13 mouse cellular contexts compared by ENCODE assay signal in the genomic region with DNA sequence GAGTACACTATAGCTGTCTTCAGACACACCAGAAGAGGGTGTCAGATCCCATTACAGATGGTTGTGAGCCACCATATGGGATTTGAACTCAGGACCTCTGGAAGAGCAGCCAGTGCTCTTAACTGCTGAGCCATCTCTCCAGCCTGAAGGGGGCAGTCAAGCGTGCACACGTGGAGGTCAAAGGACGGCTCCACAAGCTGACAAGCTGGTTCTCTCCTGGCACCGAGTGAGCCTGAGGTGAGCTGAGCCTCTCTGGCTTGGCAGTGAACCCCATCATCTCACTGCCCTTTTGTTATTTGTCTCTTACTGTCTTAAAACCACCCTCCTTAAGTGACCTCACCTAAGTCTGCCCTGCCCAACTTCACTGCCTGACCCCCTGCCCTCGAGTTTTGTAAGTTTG. TPM values are rescaled to one million over a fixed set of nuclear protein-coding genes. Genes with fewer than 3 reads are reported as not detected.
DNase-seq lines count a peak whose midpoint lies in the region; ATAC-seq lines count a peak whose summit lies in the region.
"Had no signal": no experiment of that assay in that cellular context is flagged by ENCODE, and none has a peak within 500 bp of the region (broad histone marks: within the 10 kb centered on the region; RNA-seq: fewer than 3 reads in every experiment).

No protein-coding gene starts in this region.

- 46% methylated on average over 5 of the region's 5 CpGs for WGBS in hindbrain, embryonic 14.5 days
- 39% methylated on average over 5 of the region's 5 CpGs for WGBS in hindbrain, embryonic 10.5 days
- WGBS in neural tube, embryonic 11.5 days = 50% methylated on average over 5 of the region's 5 CpGs
- WGBS in neural tube, embryonic 15.5 days = 49% methylated on average over 5 of the region's 5 CpGs

- H3K27me3 ChIP-seq in hindbrain, embryonic 14.5 days (ENCODE audit: control insufficient read depth, insufficient read depth, low read length) = no peaks in the 10 kb centered on the region
- no peaks in the 10 kb centered on the region for H3K27me3 ChIP-seq in hindbrain, embryonic 10.5 days (ENCODE audit: insufficient read depth, poor library complexity, severe bottlenecking)
- H3K27me3 ChIP-seq in neural tube, embryonic 11.5 days (ENCODE audit: control insufficient read depth, insufficient read depth, low read length) = no peaks in the 10 kb centered on the region
- H3K27me3 ChIP-seq in neural tube, embryonic 15.5 days (replicated peaks) = no peaks in the 10 kb centered on the region

- no peak overlapping the region for H3K4me3 ChIP-seq in hindbrain, embryonic 14.5 days (replicated peaks; ENCODE audit: low read length)
- no peak overlapping the region for H3K4me3 ChIP-seq in hindbrain, embryonic 10.5 days
- no peak overlapping the region for H3K4me3 ChIP-seq in neural tube, embryonic 11.5 days (ENCODE audit: low read depth, low read length)
- no peak overlapping the region for H3K4me3 ChIP-seq in neural tube, embryonic 15.5 days (replicated peaks)

- no peak for ATAC-seq in hindbrain, embryonic 14.5 days (ENCODE audit: low FRiP score)
- ATAC-seq in neural tube, embryonic 11.5 days (ENCODE audit: insufficient read depth, low FRiP score, low TSS enrichment) = no peak
- ATAC-seq in neural tube, embryonic 15.5 days (ENCODE audit: low FRiP score) = no peak

- no peak overlapping the region for H3K9ac ChIP-seq in hindbrain, embryonic 14.5 days
- H3K9ac ChIP-seq in neural tube, embryonic 11.5 days (ENCODE audit: low read length) = no peak overlapping the region
- H3K9ac ChIP-seq in neural tube, embryonic 15.5 days (replicated peaks) = no peak overlapping the region

- H3K36me3 ChIP-seq in hindbrain, embryonic 14.5 days (replicated peaks; ENCODE audit: control insufficient read depth, insufficient read depth) = peaks cover 30% of the 10 kb centered on the region
- peaks cover 38% of the 10 kb centered on the region for H3K36me3 ChIP-seq in hindbrain, embryonic 10.5 days
- peaks cover 18% of the 10 kb centered on the region for H3K36me3 ChIP-seq in neural tube, embryonic 11.5 days (ENCODE audit: control insufficient read depth, insufficient read depth, low read length)
- peaks cover 29% of the 10 kb centered on the region for H3K36me3 ChIP-seq in neural tube, embryonic 15.5 days

- 0 out of 2 replicates have a peak overlapping the region, but pooled peaks have one; percentile 62 for H3K27ac ChIP-seq in hindbrain, embryonic 14.5 days
- no peak overlapping the region for H3K27ac ChIP-seq in hindbrain, embryonic 10.5 days
- H3K27ac ChIP-seq in neural tube, embryonic 11.5 days (ENCODE audit: low read depth, low read length) = no peak overlapping the region
- H3K27ac ChIP-seq in neural tube, embryonic 15.5 days (replicated peaks) = no peak overlapping the region; the same call in 1 of the 2 replicates

- no peaks in the 10 kb centered on the region for H3K9me3 ChIP-seq in hindbrain, embryonic 14.5 days (ENCODE audit: control insufficient read depth, low read length)
- H3K9me3 ChIP-seq in hindbrain, embryonic 10.5 days = no peaks in the 10 kb centered on the region
- no peaks in the 10 kb centered on the region for H3K9me3 ChIP-seq in neural tube, embryonic 11.5 days (ENCODE audit: control insufficient read depth, low read length)
- H3K9me3 ChIP-seq in neural tube, embryonic 15.5 days (replicated peaks) = no peaks in the 10 kb centered on the region

- H3K4me2 ChIP-seq in hindbrain, embryonic 14.5 days (replicated peaks) = no peak overlapping the region
- no peak overlapping the region for H3K4me2 ChIP-seq in neural tube, embryonic 11.5 days (ENCODE audit: low read depth)
- H3K4me2 ChIP-seq in neural tube, embryonic 15.5 days = no peak overlapping the region

- peaks cover 6% of the 10 kb centered on the region; the same call in 1 of the 2 replicates for H3K4me1 ChIP-seq in hindbrain, embryonic 14.5 days (replicated peaks; ENCODE audit: control insufficient read depth, insufficient read depth, low read length)
- peaks cover 50% of the 10 kb centered on the region for H3K4me1 ChIP-seq in hindbrain, embryonic 10.5 days (replicated peaks)
- no peaks in the 10 kb centered on the region for H3K4me1 ChIP-seq in neural tube, embryonic 11.5 days (ENCODE audit: control insufficient read depth, insufficient read depth, low read length)
- peaks cover 21% of the 10 kb centered on the region for H3K4me1 ChIP-seq in neural tube, embryonic 15.5 days

- no peak for DNase-seq in hindbrain, embryonic 14.5 days (ENCODE audit: low spot score)
- DNase-seq in hindbrain, embryonic 10.5 days (ENCODE audit: low spot score) = no peak
- peak; percentile 25 for DNase-seq in neural tube, embryonic 11.5 days (ENCODE audit: low spot score)
- DNase-seq in R1 (ENCODE audit: low read depth, low spot score) = peak; percentile 75
- DNase-seq in kidney, postnatal 4 days = peak; percentile 36 to 58
- DNase-seq in cerebellum, postnatal 4 days (ENCODE audit: low spot score in 2 of 2) = no peak
- DNase-seq in adrenal gland, postnatal 36 days = no peak
- DNase-seq: adrenal gland, adult 8-10 months; cerebellum, adult 11 months; lung, postnatal 10 days had no signal

RNA-seq across cellular contexts. Expression of a gene that starts 4.2 kb away (rescaled TPM):
- polyA plus RNA-seq in hindbrain, embryonic 14.5 days (2014; fragmentation: Nextera tagmentation; extraction: Ambion mirVana) = 107 and 115 TPM in 2 replicates
- polyA plus RNA-seq in hindbrain, embryonic 10.5 days (2016; fragmentation: Nextera tagmentation; extraction: Ambion mirVana) = 90.6 and 145 TPM in 2 replicates
- polyA plus RNA-seq in neural tube, embryonic 11.5 days (2014; fragmentation: Nextera tagmentation; extraction: Ambion mirVana) = 41.8 and 49.3 TPM in 2 replicates
- 229 and 253 TPM in 2 replicates for polyA plus RNA-seq in neural tube, embryonic 15.5 days (2015; fragmentation: Nextera tagmentation; extraction: Ambion mirVana)
- 100 to 1,000 TPM; 191 to 211 TPM for total RNA-seq in adrenal gland, postnatal 36 days (2021)

RNA-seq across cellular contexts. Expression of a gene that starts 7.6 kb away (rescaled TPM):
- not detected in 2 replicates for polyA plus RNA-seq in hindbrain, embryonic 14.5 days (2014; fragmentation: Nextera tagmentation; extraction: Ambion mirVana)
- 0.86 TPM in 1 of 2 replicates, not detected in the other for polyA plus RNA-seq in hindbrain, embryonic 10.5 days (2016; fragmentation: Nextera tagmentation; extraction: Ambion mirVana)
- polyA plus RNA-seq in neural tube, embryonic 11.5 days (2014; fragmentation: Nextera tagmentation; extraction: Ambion mirVana) = not detected in 2 replicates
- polyA plus RNA-seq in neural tube, embryonic 15.5 days (2015; fragmentation: Nextera tagmentation; extraction: Ambion mirVana) = not detected in 2 replicates
- not detected for total RNA-seq in adrenal gland, postnatal 36 days (2021)
- total RNA-seq: adrenal gland, adult 8-10 months; left cerebral cortex, postnatal 14 days had no signal
- polyA plus RNA-seq: embryonic facial prominence, embryonic 14.5 days had no signal

RNA-seq across cellular contexts. Expression of a gene that starts 9.0 kb away (rescaled TPM):
- polyA plus RNA-seq in hindbrain, embryonic 14.5 days (2014; fragmentation: Nextera tagmentation; extraction: Ambion mirVana) = 489 and 624 TPM in 2 replicates
- polyA plus RNA-seq in hindbrain, embryonic 10.5 days (2016; fragmentation: Nextera tagmentation; extraction: Ambion mirVana) = 827 and 832 TPM in 2 replicates
- polyA plus RNA-seq in neural tube, embryonic 11.5 days (2014; fragmentation: Nextera tagmentation; extraction: Ambion mirVana) = 695 and 722 TPM in 2 replicates
- 483 and 558 TPM in 2 replicates for polyA plus RNA-seq in neural tube, embryonic 15.5 days (2015; fragmentation: Nextera tagmentation; extraction: Ambion mirVana)
- total RNA-seq in adrenal gland, postnatal 36 days (2021) = 1,000 to 10,000 TPM in 1 of 2 experiments, 100 to 1,000 TPM in 1; 945 to 1,005 TPM

RNA-seq across cellular contexts. Expression of a gene that starts 27.9 kb away (rescaled TPM):
- polyA plus RNA-seq in hindbrain, embryonic 14.5 days (2014; fragmentation: Nextera tagmentation; extraction: Ambion mirVana) = 44.5 and 51.7 TPM in 2 replicates
- 3.4 and 3.6 TPM in 2 replicates for polyA plus RNA-seq in hindbrain, embryonic 10.5 days (2016; fragmentation: Nextera tagmentation; extraction: Ambion mirVana)
- polyA plus RNA-seq in neural tube, embryonic 11.5 days (2014; fragmentation: Nextera tagmentation; extraction: Ambion mirVana) = 4.3 and 5.4 TPM in 2 replicates
- polyA plus RNA-seq in neural tube, embryonic 15.5 days (2015; fragmentation: Nextera tagmentation; extraction: Ambion mirVana) = 62.6 and 66.7 TPM in 2 replicates
- 1 to 10 TPM; 2.5 to 3.5 TPM for total RNA-seq in adrenal gland, postnatal 36 days (2021)

Comparison
In these comparisons a context has a peak if more than half of its experiments do, and no peak if none do; other contexts are left out.
1. DNase-seq: peak in neural tube, embryonic 11.5 days (single experiment), R1 (single experiment) and kidney, postnatal 4 days (2 of 2); none in hindbrain, embryonic 14.5 days (single experiment), hindbrain, embryonic 10.5 days (single experiment), cerebellum, postnatal 4 days (0 of 2) and adrenal gland, postnatal 36 days (0 of 2).